Mouse (Mus musculus): ENCODE results near the gene Maff. TPM values are rescaled to one million over a fixed set of nuclear protein-coding genes. Genes with fewer than 3 reads are reported as not detected.

Gene Maff
- polyA plus RNA-seq, 1 experiment: 28.5 TPM

DNA sequence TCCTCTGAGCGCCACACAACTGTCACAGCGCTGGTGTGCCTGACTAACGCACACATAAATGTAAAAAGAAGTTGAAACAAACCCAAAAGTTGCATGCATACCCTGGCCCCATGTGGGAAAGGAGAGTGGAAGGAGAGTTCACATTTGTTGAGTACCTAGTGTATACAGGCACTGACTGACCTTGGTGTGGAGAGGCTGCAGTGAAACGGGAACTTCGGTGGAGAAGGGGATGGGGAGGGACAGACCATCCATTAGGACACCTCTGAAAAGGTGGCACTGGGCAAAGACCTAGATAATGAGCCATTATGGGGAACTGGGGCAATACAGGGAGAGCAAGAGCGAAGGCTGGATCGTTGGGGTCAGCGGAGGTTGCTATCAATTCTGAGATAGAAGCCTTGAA, 10.1 kb downstream of the Maff start:
- peak overlapping the region; percentile 51; the same call in 1 of the 2 replicates for H3K27ac ChIP-seq (ENCODE audit: insufficient read depth, low read depth, low read length)
- TF ChIP-seq POLR2A (IDR thresholded peaks at IDR 0.05; ENCODE audit: low read depth, low read length) (no peak), CTCF (IDR thresholded peaks at IDR 0.05; ENCODE audit: extremely low read depth, insufficient read length, insufficient replicate concordance, low read depth, low read length) (no peak)
- peaks cover 3% of the 10 kb centered on the region; the same call in 1 of the 2 replicates for H3K36me3 ChIP-seq (ENCODE audit: control insufficient read depth, insufficient read depth, low read length)
- 49% methylated on average over 8 of the region's 8 CpGs for WGBS
- peak overlapping the region; percentile 65 for H3K4me3 ChIP-seq (ENCODE audit: low read depth, low read length)
- peaks cover 40% of the 10 kb centered on the region for H3K4me1 ChIP-seq (ENCODE audit: control insufficient read depth, insufficient read depth, insufficient read length, low read length)
- no peaks in the 10 kb centered on the region for H3K27me3 ChIP-seq (ENCODE audit: control insufficient read depth, insufficient read depth, low read length)

DNA sequence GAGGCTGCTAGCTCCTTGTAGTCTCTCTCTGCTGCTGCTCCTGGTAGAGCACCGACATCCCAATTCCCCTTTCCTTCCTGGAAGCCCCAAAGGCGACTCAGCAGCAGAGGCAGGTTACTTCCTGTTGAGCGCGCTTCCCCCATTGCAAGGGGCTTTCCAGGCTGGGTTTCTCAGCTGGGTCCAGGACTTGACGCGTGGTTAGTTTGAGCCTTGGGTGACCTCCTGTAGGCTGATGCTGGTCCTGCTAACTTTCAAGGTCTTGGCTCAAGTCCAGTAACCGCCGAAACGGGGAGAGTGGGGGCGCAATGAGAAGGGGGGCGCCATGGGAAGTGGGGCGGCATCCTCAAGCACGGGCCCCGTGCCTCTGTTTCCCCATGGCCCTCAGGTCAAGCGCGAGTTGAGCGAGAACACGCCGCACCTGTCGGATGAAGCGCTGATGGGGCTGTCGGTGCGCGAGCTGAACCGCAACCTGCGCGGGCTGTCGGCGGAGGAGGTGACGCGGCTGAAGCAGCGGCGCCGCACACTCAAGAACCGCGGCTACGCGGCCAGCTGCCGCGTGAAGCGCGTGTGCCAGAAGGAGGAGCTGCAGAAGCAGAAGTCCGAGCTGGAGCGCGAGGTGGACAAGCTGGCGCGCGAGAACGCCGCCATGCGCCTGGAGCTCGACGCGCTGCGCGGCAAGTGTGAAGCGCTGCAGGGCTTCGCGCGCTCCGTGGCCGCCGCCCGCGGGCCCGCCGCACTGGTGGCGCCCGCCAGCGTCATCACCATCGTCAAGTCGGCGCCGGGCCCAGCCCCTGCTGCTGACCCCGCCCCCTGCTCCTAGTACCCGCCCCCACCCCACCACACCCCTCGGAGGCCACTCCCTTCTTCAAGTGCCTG, 10.9 kb downstream of the Maff start:
- Histone ChIP-seq H3K4me1 (ENCODE audit: control insufficient read depth, insufficient read depth, insufficient read length, low read length) (peaks cover 39% of the 10 kb centered on the region), H3K27ac (ENCODE audit: insufficient read depth, low read depth, low read length) (peak overlapping the region; percentile 51), H3K36me3 (ENCODE audit: control insufficient read depth, insufficient read depth, low read length) (peaks cover 8% of the 10 kb centered on the region; the same call in 1 of the 2 replicates), H3K4me3 (ENCODE audit: low read depth, low read length) (peak overlapping the region; percentile 65), H3K27me3 (ENCODE audit: control insufficient read depth, insufficient read depth, low read length) (no peaks in the 10 kb centered on the region)
- 1% methylated on average over 77 of the region's 77 CpGs for WGBS
- TF ChIP-seq CTCF (IDR thresholded peaks at IDR 0.05; ENCODE audit: extremely low read depth, insufficient read length, insufficient replicate concordance, low read depth, low read length) (0 out of 2 replicates have a peak, but pooled peaks have one; percentile 11), POLR2A (IDR thresholded peaks at IDR 0.05; ENCODE audit: low read depth, low read length) (peak; percentile 60; the same call in 1 of the 2 replicates)

DNA sequence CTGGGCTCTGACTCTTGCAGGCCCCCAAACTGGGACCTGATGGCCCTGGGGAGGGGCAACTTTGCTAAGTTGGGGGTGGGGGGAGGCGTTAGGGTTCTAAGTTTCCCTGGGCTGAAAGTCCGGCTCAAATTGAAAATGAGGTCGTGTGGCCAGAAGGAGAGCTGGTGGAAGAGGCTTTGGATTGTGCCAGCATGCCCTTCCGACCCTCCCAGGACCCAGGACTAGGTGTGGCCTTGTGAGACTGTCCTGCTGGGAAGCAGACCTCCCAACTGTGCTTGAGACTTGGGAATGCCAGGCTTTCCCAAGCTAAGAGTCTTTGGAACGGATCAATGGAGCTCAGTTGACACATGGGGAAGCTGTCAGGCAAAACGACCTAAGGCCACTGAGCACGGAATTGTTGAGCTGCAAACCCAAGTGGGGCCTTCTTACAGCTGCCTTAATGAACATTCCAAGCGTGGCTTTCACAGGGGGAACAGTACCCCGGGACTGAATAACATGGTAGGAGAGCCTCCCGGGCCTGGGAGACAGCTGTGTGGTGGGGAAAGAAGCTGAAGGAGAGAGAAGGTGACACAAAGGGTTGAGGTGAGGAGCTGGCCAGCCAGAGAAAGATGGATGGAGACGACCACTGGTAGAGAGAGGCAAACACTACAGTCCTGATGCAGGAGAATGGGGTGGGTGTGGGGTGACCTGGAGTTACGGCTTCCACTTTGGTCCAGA, 11.7 kb downstream of the Maff start:
- Histone ChIP-seq H3K4me3 (ENCODE audit: low read depth, low read length) (peak overlapping the region; percentile 10; the same call in 1 of the 2 replicates), H3K27ac (ENCODE audit: insufficient read depth, low read depth, low read length) (no peak overlapping the region), H3K36me3 (ENCODE audit: control insufficient read depth, insufficient read depth, low read length) (peaks cover 11% of the 10 kb centered on the region; the same call in 1 of the 2 replicates), H3K27me3 (ENCODE audit: control insufficient read depth, insufficient read depth, low read length) (no peaks in the 10 kb centered on the region), H3K4me1 (ENCODE audit: control insufficient read depth, insufficient read depth, insufficient read length, low read length) (peaks cover 31% of the 10 kb centered on the region)
- TF ChIP-seq POLR2A (IDR thresholded peaks at IDR 0.05; ENCODE audit: low read depth, low read length) (no peak), CTCF (IDR thresholded peaks at IDR 0.05; ENCODE audit: extremely low read depth, insufficient read length, insufficient replicate concordance, low read depth, low read length) (no peak)
- 47% methylated on average over 12 of the region's 12 CpGs for WGBS

- Histone ChIP-seq H3K36me3 (ENCODE audit: control insufficient read depth, insufficient read depth, low read length) (peaks cover 16% of the 10 kb centered on the region; the same call in 1 of the 2 replicates), H3K4me1 (ENCODE audit: control insufficient read depth, insufficient read depth, insufficient read length, low read length) (peaks cover 23% of the 10 kb centered on the region), H3K27ac (ENCODE audit: insufficient read depth, low read depth, low read length) (no peak overlapping the region), H3K4me3 (ENCODE audit: low read depth, low read length) (no peak overlapping the region), H3K27me3 (ENCODE audit: control insufficient read depth, insufficient read depth, low read length) (no peaks in the 10 kb centered on the region)
- no peak for TF ChIP-seq POLR2A (IDR thresholded peaks at IDR 0.05; ENCODE audit: low read depth, low read length)
- no peak for TF ChIP-seq CTCF (IDR thresholded peaks at IDR 0.05; ENCODE audit: extremely low read depth, insufficient read length, insufficient replicate concordance, low read depth, low read length)
- WGBS: 21% methylated on average over 6 of the region's 6 CpGs
These were observed 13.5 kb downstream of the Maff start for GRCm38 (mm10) chr15:79359954-79360353.

GRCm38 (mm10) chr15:79360371-79360770, 13.9 kb downstream of the Maff start:
- no peak overlapping the region for H3K27ac ChIP-seq (ENCODE audit: insufficient read depth, low read depth, low read length)
- TF ChIP-seq POLR2A (IDR thresholded peaks at IDR 0.05; ENCODE audit: low read depth, low read length) (no peak), CTCF (IDR thresholded peaks at IDR 0.05; ENCODE audit: extremely low read depth, insufficient read length, insufficient replicate concordance, low read depth, low read length) (no peak)

GRCm38 (mm10) chr15:79361023-79361422, 14.6 kb downstream of the Maff start:
- peaks cover 23% of the 10 kb centered on the region for H3K4me1 ChIP-seq (ENCODE audit: control insufficient read depth, insufficient read depth, insufficient read length, low read length)
- WGBS: 17% methylated on average over 4 of the region's 4 CpGs
- H3K4me3 ChIP-seq (ENCODE audit: low read depth, low read length): no peak overlapping the region
- peaks cover 20% of the 10 kb centered on the region; the same call in 1 of the 2 replicates for H3K36me3 ChIP-seq (ENCODE audit: control insufficient read depth, insufficient read depth, low read length)
- no peaks in the 10 kb centered on the region for H3K27me3 ChIP-seq (ENCODE audit: control insufficient read depth, insufficient read depth, low read length)
- no peak overlapping the region for H3K27ac ChIP-seq (ENCODE audit: insufficient read depth, low read depth, low read length)
- TF ChIP-seq POLR2A (IDR thresholded peaks at IDR 0.05; ENCODE audit: low read depth, low read length) (no peak), CTCF (IDR thresholded peaks at IDR 0.05; ENCODE audit: extremely low read depth, insufficient read length, insufficient replicate concordance, low read depth, low read length) (no peak)

More at GRCm38 (mm10) chr15:79360371-79360770, 13.9 kb downstream of the Maff start:
- WGBS: 67% methylated on average over 7 of the region's 7 CpGs
- H3K4me1 ChIP-seq (ENCODE audit: control insufficient read depth, insufficient read depth, insufficient read length, low read length): peaks cover 23% of the 10 kb centered on the region
- H3K4me3 ChIP-seq (ENCODE audit: low read depth, low read length): no peak overlapping the region
- no peaks in the 10 kb centered on the region for H3K27me3 ChIP-seq (ENCODE audit: control insufficient read depth, insufficient read depth, low read length)
- H3K36me3 ChIP-seq (ENCODE audit: control insufficient read depth, insufficient read depth, low read length): peaks cover 18% of the 10 kb centered on the region; the same call in 1 of the 2 replicates

Data from small intestine, adult 2 months (tissue).